Mouse (Mus musculus) MEL (cell line): ENCODE measurements around the gene Klhl31. TPM values are rescaled to one million over a fixed set of nuclear protein-coding genes. Genes with fewer than 3 reads are reported as not detected.

ENCODE experiments used
- DNase-seq: peaks from one replicate; pipeline ENCODE4 v3.0.0; 2011; ENCODE audit warnings: low read depth, low spot score
- H3K27ac ChIP-seq: 2 replicates; pipeline ENCODE4 v1.5.1; 2012; ENCODE audit warnings: low read depth, mild to moderate bottlenecking, control low read depth, low read length, moderate library complexity; ENCODE audit not compliant: control insufficient read depth
- H3K27me3 ChIP-seq, 2 experiments: fragments of 150-350 bp in 1 of 2; sonication (generic) in 1 of 2; 2 replicates each; pipeline ENCODE4 v1.6.1; 2012; ENCODE audit warnings: low read length in 2 of 2, mild to moderate bottlenecking in 2 of 2, improper control_type of control experiment in 1 of 2, moderate library complexity in 1 of 2; ENCODE audit not compliant: insufficient read depth in 2 of 2, control insufficient read depth in 1 of 2
- H3K36me3 ChIP-seq, 2 experiments: 2 replicates each; pipeline ENCODE4 v1.6.1; 2012 to 2014; ENCODE audit warnings: low read length in 2 of 2, improper control_type of control experiment in 1 of 2, inconsistent platforms in 1 of 2, mild to moderate bottlenecking in 1 of 2; ENCODE audit not compliant: insufficient read depth in 2 of 2, control insufficient read depth in 1 of 2
- H3K4me1 ChIP-seq, 2 experiments: fragments of 150-350 bp in 1 of 2; sonication (generic) in 1 of 2; 2 replicates each; pipeline ENCODE4 v1.6.1; 2012; ENCODE audit warnings: low read length in 2 of 2, improper control_type of control experiment in 1 of 2, mild to moderate bottlenecking in 1 of 2; ENCODE audit not compliant: insufficient read depth in 2 of 2, control insufficient read depth in 1 of 2
- H3K4me3 ChIP-seq, 2 experiments: fragments of 150-350 bp in 1 of 2; sonication (generic) in 1 of 2; 2 replicates each; pipeline ENCODE4 v1.5.1; 2012; ENCODE audit warnings: low read depth in 2 of 2, low read length in 2 of 2, mild to moderate bottlenecking in 2 of 2, moderate library complexity in 2 of 2, control low read depth in 1 of 2, improper control_type of control experiment in 1 of 2; ENCODE audit not compliant: control insufficient read depth in 1 of 2, insufficient read depth in 1 of 2
- H3K79me2 ChIP-seq: 2 replicates; pipeline ENCODE4 v1.6.1; 2012; ENCODE audit warnings: mild to moderate bottlenecking, low read length, moderate library complexity; ENCODE audit not compliant: control insufficient read depth, poor library complexity, insufficient read depth
- H3K9ac ChIP-seq: 2 replicates; pipeline ENCODE4 v1.6.1; 2012; ENCODE audit warnings: low read depth, mild to moderate bottlenecking, control low read depth, low read length, moderate library complexity; ENCODE audit not compliant: control insufficient read depth, poor library complexity, severe bottlenecking
- H3K9me3 ChIP-seq: fragments of 150-350 bp; sonication (generic); replicated peaks from 2 replicates; pipeline ENCODE4 v1.6.1; 2012; ENCODE audit warnings: mild to moderate bottlenecking, low read length, improper control_type of control experiment, moderate library complexity; ENCODE audit not compliant: insufficient read depth
- BHLHE40 ChIP-seq: IDR thresholded peaks from 2 replicates; pipeline ENCODE4 v1.6.1; 2012; ENCODE audit warnings: low read depth, mild to moderate bottlenecking, inconsistent platforms, low read length, improper control_type of control experiment, borderline replicate concordance
- CHD1 ChIP-seq: IDR thresholded peaks from 2 replicates; pipeline ENCODE4 v1.6.1; 2012; ENCODE audit warnings: low read depth, mild to moderate bottlenecking, inconsistent platforms, low read length, improper control_type of control experiment
- CHD2 ChIP-seq: IDR thresholded peaks from 2 replicates; pipeline ENCODE4 v1.6.1; 2011; ENCODE audit warnings: low read length, improper control_type of control experiment
- ELF1 ChIP-seq: IDR thresholded peaks from 2 replicates; pipeline ENCODE4 v1.6.1; 2014; ENCODE audit warnings: low read depth, mild to moderate bottlenecking, inconsistent platforms, low read length, improper control_type of control experiment, moderate library complexity
- ETS1 ChIP-seq: IDR thresholded peaks from 2 replicates; pipeline ENCODE4 v1.6.1; 2012; ENCODE audit warnings: low read depth, mild to moderate bottlenecking, inconsistent platforms, low read length, improper control_type of control experiment, moderate library complexity
- GABPA ChIP-seq: IDR thresholded peaks from 2 replicates; pipeline ENCODE4 v1.6.1; 2012; ENCODE audit warnings: low read depth, mild to moderate bottlenecking, inconsistent platforms, low read length, improper control_type of control experiment, moderate library complexity
- GATA1 ChIP-seq: IDR thresholded peaks from 2 replicates; pipeline ENCODE4 v1.6.1; 2011; ENCODE audit warnings: low read depth, low read length, improper control_type of control experiment
- JUND ChIP-seq: IDR thresholded peaks from 2 replicates; pipeline ENCODE4 v1.6.1; 2011; ENCODE audit warnings: low read depth, mild to moderate bottlenecking, improper control_type of control experiment, low read length
- KAT2A ChIP-seq: conservative IDR thresholded peaks from 2 replicates; pipeline ENCODE4 v1.6.1; 2012; ENCODE audit warnings: low read depth, low read length, improper control_type of control experiment, inconsistent platforms
- MEF2A ChIP-seq: IDR thresholded peaks from 2 replicates; pipeline ENCODE4 v1.6.1; 2014; ENCODE audit warnings: low read depth, mild to moderate bottlenecking, inconsistent platforms, low read length, improper control_type of control experiment; ENCODE audit not compliant: poor library complexity, insufficient replicate concordance, severe bottlenecking; ENCODE audit errors: extremely low read depth
- MYB ChIP-seq: IDR thresholded peaks from 2 replicates; pipeline ENCODE4 v1.6.1; 2011; ENCODE audit warnings: mild to moderate bottlenecking, low read depth, low read length, improper control_type of control experiment
- MYC ChIP-seq: IDR thresholded peaks from 2 replicates; pipeline ENCODE4 v1.6.1; 2011; ENCODE audit warnings: low read depth, mild to moderate bottlenecking, low read length, improper control_type of control experiment, moderate library complexity
- NELFE ChIP-seq: IDR thresholded peaks from 2 replicates; pipeline ENCODE4 v1.6.1; 2011; ENCODE audit warnings: low read depth, low read length, improper control_type of control experiment
- POLR2AphosphoS2 ChIP-seq: IDR thresholded peaks from 2 replicates; pipeline ENCODE4 v1.6.1; 2011; ENCODE audit warnings: low read length, improper control_type of control experiment
- SIN3A ChIP-seq: IDR thresholded peaks from 2 replicates; pipeline ENCODE4 v1.6.1; 2012; ENCODE audit warnings: low read length, improper control_type of control experiment, inconsistent platforms
- SMC3 ChIP-seq: IDR thresholded peaks from 2 replicates; pipeline ENCODE4 v1.6.1; 2011; ENCODE audit warnings: low read depth, low read length, improper control_type of control experiment
- TBP ChIP-seq: IDR thresholded peaks from 2 replicates; pipeline ENCODE4 v1.8.0; 2011; ENCODE audit warnings: low read depth, low read length, improper control_type of control experiment
- TCF12 ChIP-seq: IDR thresholded peaks from 2 replicates; pipeline ENCODE4 v1.6.1; 2014; ENCODE audit warnings: low read depth, mild to moderate bottlenecking, inconsistent platforms, low read length, improper control_type of control experiment, moderate library complexity
- USF2 ChIP-seq, 2 experiments: IDR thresholded peaks; 2 replicates each; pipeline ENCODE4 v1.6.1; 2011 to 2012; ENCODE audit warnings: improper control_type of control experiment in 2 of 2, low read length in 2 of 2, borderline replicate concordance in 1 of 2, inconsistent platforms in 1 of 2, low read depth in 1 of 2, mild to moderate bottlenecking in 1 of 2; ENCODE audit not compliant: insufficient read depth in 1 of 2
- ZC3H11A ChIP-seq: IDR thresholded peaks from 2 replicates; pipeline ENCODE4 v1.6.1; 2012; ENCODE audit warnings: low read depth, mild to moderate bottlenecking, inconsistent platforms, low read length, improper control_type of control experiment
- ZKSCAN1 ChIP-seq: IDR thresholded peaks from 2 replicates; pipeline ENCODE4 v1.6.1; 2012; ENCODE audit warnings: low read depth, mild to moderate bottlenecking, inconsistent platforms, low read length, improper control_type of control experiment, moderate library complexity
- ZMIZ1 ChIP-seq: IDR thresholded peaks from 2 replicates; pipeline ENCODE4 v1.6.1; 2012; ENCODE audit warnings: low read depth, mild to moderate bottlenecking, inconsistent platforms, low read length, improper control_type of control experiment, moderate library complexity
- polyA plus RNA-seq, 2 experiments: library from polyadenylated mRNA; stranded (reverse) in 1 of 2; unstranded in 1 of 2; fragments of >175 nt in 1 of 2; fragments of >200 nt in 1 of 2; gene quantifications; 2 replicates each; pipeline versions ENCODE4 v1.2.1 to v1.2.4; 2012; ENCODE audit warnings: low replicate concordance in 2 of 2, low read depth in 1 of 2; ENCODE audit not compliant: insufficient read length in 2 of 2, insufficient read depth in 1 of 2, missing spikeins in 1 of 2
- total RNA-seq: library from RNA; depleted of rRNA; stranded (reverse); fragments of 300-350 nt; gene quantifications from 2 replicates; pipeline ENCODE4 v1.2.3, GENCODE M21; 2012

Gene Klhl31
- total and polyA plus RNA-seq, 3 experiments, result not detected

GRCm38 (mm10) chr9:77703476-77703875 lies 67.2 kb downstream of the Klhl31 start:
- Histone ChIP-seq H3K4me3 (no peak overlapping the region), H3K9me3 (no peaks in the 10 kb centered on the region), H3K9ac (no peak overlapping the region), H3K36me3 (no peaks in the 10 kb centered on the region), H3K4me1 (no peaks in the 10 kb centered on the region), H3K79me2 (no peaks in the 10 kb centered on the region), H3K27me3 (peaks cover 0 to 4% of the 10 kb centered on the region in 2 experiments; a peak in 3 of 4 replicates), H3K27ac (no peak overlapping the region)
- no peak for TF ChIP-seq SIN3A
- TF ChIP-seq KAT2A, result no peak
- no peak for TF ChIP-seq POLR2AphosphoS2
- no peak for TF ChIP-seq GATA1
- no peak for DNase-seq

- Histone ChIP-seq H3K4me3 (no peak overlapping the region), H3K36me3 (no peaks in the 10 kb centered on the region), H3K79me2 (no peaks in the 10 kb centered on the region), H3K9ac (no peak overlapping the region), H3K27me3 (peaks cover 0 to 4% of the 10 kb centered on the region in 2 experiments; a peak in 3 of 4 replicates), H3K9me3 (no peaks in the 10 kb centered on the region), H3K4me1 (no peaks in the 10 kb centered on the region), H3K27ac (no peak overlapping the region)
- TF ChIP-seq ETS1 (no peak), JUND (no peak), TCF12 (no peak), KAT2A (no peak), MYC (no peak), POLR2AphosphoS2 (no peak), BHLHE40 (no peak), ZKSCAN1 (no peak)
- DNase-seq, result no peak
Observed at GRCm38 (mm10) chr9:77704108-77704507, 67.8 kb downstream of the Klhl31 start.

- DNase-seq, result no peak
- H3K79me2 ChIP-seq, result no peaks in the 10 kb centered on the region
- no peaks in the 10 kb centered on the region for H3K9me3 ChIP-seq
- TF ChIP-seq GABPA (no peak), ETS1 (no peak), GATA1 (no peak), BHLHE40 (no peak), ZMIZ1 (no peak), TCF12 (no peak), ZC3H11A (no peak), NELFE (no peak), MYB (no peak), JUND (no peak), ELF1 (no peak), SMC3 (no peak), CHD1 (no peak), TBP (no peak), CHD2 (no peak), MEF2A (no peak), USF2 (IDR thresholded peaks at IDR 0.05; ENCODE audit: borderline replicate concordance in 1 of 2, insufficient read depth in 1 of 2, low read depth in 1 of 2, low read length in 2 of 2) (no peak)
- no peak overlapping the region for H3K4me3 ChIP-seq
- H3K36me3 ChIP-seq, result no peaks in the 10 kb centered on the region
- no peak overlapping the region for H3K9ac ChIP-seq
- H3K4me1 ChIP-seq, result no peaks in the 10 kb centered on the region
- no peaks in the 10 kb centered on the region; a peak in 3 of 4 replicates for H3K27me3 ChIP-seq
- no peak overlapping the region for H3K27ac ChIP-seq
Observed at GRCm38 (mm10) chr9:77706515-77706914, 70.2 kb downstream of the Klhl31 start.
